Mouse (Mus musculus): Measurements from ENCODE around the gene Lrrc75b. TPM values are rescaled to one million over a fixed set of nuclear protein-coding genes. Genes with fewer than 3 reads are reported as not detected.

Gene Lrrc75b
- polyA plus RNA-seq, 1 experiment from 2014 or later = 0.50 TPM

- H3K4me1 ChIP-seq (ENCODE audit: insufficient read depth) = peaks cover 4% of the 10 kb centered on the region; the same call in 1 of the 2 replicates
- TF ChIP-seq CTCF (IDR thresholded peaks at IDR 0.05; ENCODE audit: low read depth) = no peak
- H3K4me3 ChIP-seq (ENCODE audit: low read depth, low read length) = no peak overlapping the region
- H3K9ac ChIP-seq = no peak overlapping the region
- no peak for DNase-seq
- no peaks in the 10 kb centered on the region for H3K36me3 ChIP-seq (ENCODE audit: insufficient read depth)
- 77% methylated on average over 8 of the region's 8 CpGs for WGBS
- peaks cover 28% of the 10 kb centered on the region for H3K27me3 ChIP-seq (ENCODE audit: insufficient read depth, low read length)
- no peak overlapping the region for H3K27ac ChIP-seq (ENCODE audit: low read depth)
- no peak overlapping the region for H3K4me2 ChIP-seq
- no peaks in the 10 kb centered on the region for H3K9me3 ChIP-seq (ENCODE audit: low read depth, low read length)
- ATAC-seq (ENCODE audit: insufficient read depth) = no peak
Measured at GRCm38 (mm10) chr10:75562596-75562995, 2.5 kb upstream of the Lrrc75b start.

GRCm38 (mm10) chr10:75561071-75561654 lies 1.0 kb upstream of the Lrrc75b start, which contains the start of gene Ggt1:
TSS of gene Ggt1 (plus strand) at chr10:75561604.
- DNase-seq (no peak), ATAC-seq (ENCODE audit: insufficient read depth) (no peak)
- Histone ChIP-seq H3K4me2 (peak within 1 kb of the TSS; percentile 99), H3K36me3 (ENCODE audit: insufficient read depth) (no peaks in the 10 kb centered on the region), H3K9ac (no peak within 1 kb of the TSS; the same call in 1 of the 2 replicates), H3K27me3 (ENCODE audit: insufficient read depth, low read length) (peaks cover 28% of the 10 kb centered on the region), H3K9me3 (ENCODE audit: low read depth, low read length) (no peaks in the 10 kb centered on the region), H3K4me1 (ENCODE audit: insufficient read depth) (peaks cover 9% of the 10 kb centered on the region), H3K4me3 (ENCODE audit: low read depth, low read length) (peak within 1 kb of the TSS; percentile 56), H3K27ac (ENCODE audit: low read depth) (no peak within 1 kb of the TSS)
- TF ChIP-seq CTCF (IDR thresholded peaks at IDR 0.05; ENCODE audit: low read depth) = no peak
- WGBS = 51% methylated on average over 10 of the region's 10 CpGs

- peak overlapping the region; percentile 59; the same call in 1 of the 2 replicates for H3K9ac ChIP-seq
- peaks cover 11% of the 10 kb centered on the region for H3K4me1 ChIP-seq (ENCODE audit: insufficient read depth)
- peaks cover 28% of the 10 kb centered on the region for H3K27me3 ChIP-seq (ENCODE audit: insufficient read depth, low read length)
Measured at GRCm38 (mm10) chr10:75560549-75560899, 394 bp upstream of the Lrrc75b start.

GRCm38 (mm10) chr10:75559041-75559675 lies 972 bp downstream of the Lrrc75b start:
- no peak for ATAC-seq (ENCODE audit: insufficient read depth)
- Histone ChIP-seq H3K4me2 (peak overlapping the region; percentile 99), H3K9ac (peak overlapping the region; percentile 59; the same call in 1 of the 2 replicates), H3K27ac (ENCODE audit: low read depth) (no peak overlapping the region), H3K36me3 (ENCODE audit: insufficient read depth) (no peaks in the 10 kb centered on the region), H3K4me3 (ENCODE audit: low read depth, low read length) (peak overlapping the region; percentile 56), H3K9me3 (ENCODE audit: low read depth, low read length) (no peaks in the 10 kb centered on the region), H3K27me3 (ENCODE audit: insufficient read depth, low read length) (peaks cover 28% of the 10 kb centered on the region), H3K4me1 (ENCODE audit: insufficient read depth) (peaks cover 11% of the 10 kb centered on the region)
- TF ChIP-seq CTCF (IDR thresholded peaks at IDR 0.05; ENCODE audit: low read depth) = no peak
- WGBS = 6% methylated on average over 14 of the region's 14 CpGs
- DNase-seq = peak; percentile 15

More at GRCm38 (mm10) chr10:75560549-75560899, 394 bp upstream of the Lrrc75b start:
- no peaks in the 10 kb centered on the region for H3K36me3 ChIP-seq (ENCODE audit: insufficient read depth)
- H3K4me2 ChIP-seq = peak overlapping the region; percentile 99
- no peaks in the 10 kb centered on the region for H3K9me3 ChIP-seq (ENCODE audit: low read depth, low read length)
- no peak for TF ChIP-seq CTCF (IDR thresholded peaks at IDR 0.05; ENCODE audit: low read depth)
- ATAC-seq (ENCODE audit: insufficient read depth) = peak; percentile 41; the same call in 1 of the 2 replicates
- H3K27ac ChIP-seq (ENCODE audit: low read depth) = no peak overlapping the region
- peak overlapping the region; percentile 56 for H3K4me3 ChIP-seq (ENCODE audit: low read depth, low read length)
- WGBS = 10% methylated on average over 6 of the region's 6 CpGs
- DNase-seq = no peak

GRCm38 (mm10) chr10:75558515-75558914 lies 1.6 kb downstream of the Lrrc75b start:
- Histone ChIP-seq H3K27ac (ENCODE audit: low read depth) (no peak overlapping the region), H3K36me3 (ENCODE audit: insufficient read depth) (no peaks in the 10 kb centered on the region), H3K4me1 (ENCODE audit: insufficient read depth) (peaks cover 11% of the 10 kb centered on the region), H3K9me3 (ENCODE audit: low read depth, low read length) (no peaks in the 10 kb centered on the region), H3K4me2 (no peak overlapping the region), H3K4me3 (ENCODE audit: low read depth, low read length) (no peak overlapping the region), H3K9ac (no peak overlapping the region), H3K27me3 (ENCODE audit: insufficient read depth, low read length) (peaks cover 28% of the 10 kb centered on the region)
- no peak for TF ChIP-seq CTCF (IDR thresholded peaks at IDR 0.05; ENCODE audit: low read depth)
- WGBS = 28% methylated on average over 3 of the region's 3 CpGs
- ATAC-seq (ENCODE audit: insufficient read depth) (no peak), DNase-seq (peak; percentile 24)

- H3K9ac ChIP-seq = 0 out of 2 replicates have a peak overlapping the region, but pooled peaks have one; percentile 10
- H3K4me2 ChIP-seq = no peak overlapping the region
- no peak overlapping the region for H3K4me3 ChIP-seq (ENCODE audit: low read depth, low read length)
- no peaks in the 10 kb centered on the region for H3K9me3 ChIP-seq (ENCODE audit: low read depth, low read length)
- DNase-seq = peak; percentile 71
- peaks cover 23% of the 10 kb centered on the region for H3K4me1 ChIP-seq (ENCODE audit: insufficient read depth)
- H3K27me3 ChIP-seq (ENCODE audit: insufficient read depth, low read length) = peaks cover 20% of the 10 kb centered on the region
- ATAC-seq (ENCODE audit: insufficient read depth) = peak; percentile 38; the same call in 1 of the 2 replicates
- peak overlapping the region; percentile 67; the same call in 1 of the 2 replicates for H3K27ac ChIP-seq (ENCODE audit: low read depth)
- TF ChIP-seq CTCF (IDR thresholded peaks at IDR 0.05; ENCODE audit: low read depth) = no peak
- no peaks in the 10 kb centered on the region for H3K36me3 ChIP-seq (ENCODE audit: insufficient read depth)
- 44% methylated on average over 9 of the region's 9 CpGs for WGBS
Measured at GRCm38 (mm10) chr10:75556026-75556425, 4.1 kb downstream of the Lrrc75b start.

- Histone ChIP-seq H3K4me2 (no peak overlapping the region), H3K4me3 (ENCODE audit: low read depth, low read length) (no peak overlapping the region), H3K36me3 (ENCODE audit: insufficient read depth) (no peaks in the 10 kb centered on the region), H3K27me3 (ENCODE audit: insufficient read depth, low read length) (peaks cover 16% of the 10 kb centered on the region), H3K9ac (no peak overlapping the region), H3K9me3 (ENCODE audit: low read depth, low read length) (no peaks in the 10 kb centered on the region), H3K27ac (ENCODE audit: low read depth) (peak overlapping the region; percentile 67; the same call in 1 of the 2 replicates), H3K4me1 (ENCODE audit: insufficient read depth) (peaks cover 23% of the 10 kb centered on the region)
- DNase-seq = no peak
- no peak for TF ChIP-seq CTCF (IDR thresholded peaks at IDR 0.05; ENCODE audit: low read depth)
- 69% methylated on average over 6 of the region's 6 CpGs for WGBS
- ATAC-seq (ENCODE audit: insufficient read depth) = no peak
Measured at GRCm38 (mm10) chr10:75555557-75555956, 4.6 kb downstream of the Lrrc75b start.

All from lung, embryonic 14.5 days (tissue).